Mouse (Mus musculus): ENCODE data around the gene Aqp8. TPM values are rescaled to one million over a fixed set of nuclear protein-coding genes. Genes with fewer than 3 reads are reported as not detected.
A peak's percentile ranks its signal among the peaks of the same experiment; 100 is the strongest.

Gene Aqp8
- polyA plus RNA-seq, 1 experiment from 2014 or later = 5.2 TPM

GRCm38 (mm10) chr7:123500239-123501219, 38.4 kb downstream of the Aqp8 start, which contains the start of gene Zkscan2:
Gene Zkscan2, minus strand, starts transcription at chr7:123500449.
- ATAC-seq (replicated peaks; ENCODE audit: insufficient number of reproducible peaks, low FRiP score, low TSS enrichment) = peak; percentile 83
- Histone ChIP-seq H3K4me1 (ENCODE audit: control insufficient read depth, insufficient read depth, low read length) (no peaks in the 10 kb centered on the region), H3K27me3 (ENCODE audit: control insufficient read depth, insufficient read depth, low read length) (no peaks in the 10 kb centered on the region), H3K9me3 (replicated peaks; ENCODE audit: control insufficient read depth, low read length) (no peaks in the 10 kb centered on the region), H3K9ac (ENCODE audit: low read depth, low read length) (peak within 1 kb of the TSS; percentile 66), H3K4me2 (peak within 1 kb of the TSS; percentile 64), H3K36me3 (ENCODE audit: control insufficient read depth, insufficient read depth, low read length) (no peaks in the 10 kb centered on the region), H3K4me3 (ENCODE audit: low read depth, low read length) (peak within 1 kb of the TSS; percentile 62), H3K27ac (ENCODE audit: low read depth, low read length) (no peak within 1 kb of the TSS)
- WGBS (ENCODE audit: insufficient replicate concordance) = 1% methylated on average over 71 of the region's 71 CpGs

GRCm38 (mm10) chr7:123503358-123503757, 41.3 kb downstream of the Aqp8 start:
- no peak for ATAC-seq (replicated peaks; ENCODE audit: insufficient number of reproducible peaks, low FRiP score, low TSS enrichment)
- Histone ChIP-seq H3K9me3 (replicated peaks; ENCODE audit: control insufficient read depth, low read length) (no peaks in the 10 kb centered on the region; the same call in 1 of the 2 replicates), H3K4me1 (ENCODE audit: control insufficient read depth, insufficient read depth, low read length) (no peaks in the 10 kb centered on the region), H3K4me3 (ENCODE audit: low read depth, low read length) (no peak overlapping the region), H3K36me3 (ENCODE audit: control insufficient read depth, insufficient read depth, low read length) (no peaks in the 10 kb centered on the region), H3K27ac (ENCODE audit: low read depth, low read length) (no peak overlapping the region), H3K27me3 (ENCODE audit: control insufficient read depth, insufficient read depth, low read length) (no peaks in the 10 kb centered on the region), H3K9ac (ENCODE audit: low read depth, low read length) (no peak overlapping the region), H3K4me2 (no peak overlapping the region)
- WGBS (ENCODE audit: insufficient replicate concordance) = 25% methylated on average over 1 of the region's 1 CpGs

DNA sequence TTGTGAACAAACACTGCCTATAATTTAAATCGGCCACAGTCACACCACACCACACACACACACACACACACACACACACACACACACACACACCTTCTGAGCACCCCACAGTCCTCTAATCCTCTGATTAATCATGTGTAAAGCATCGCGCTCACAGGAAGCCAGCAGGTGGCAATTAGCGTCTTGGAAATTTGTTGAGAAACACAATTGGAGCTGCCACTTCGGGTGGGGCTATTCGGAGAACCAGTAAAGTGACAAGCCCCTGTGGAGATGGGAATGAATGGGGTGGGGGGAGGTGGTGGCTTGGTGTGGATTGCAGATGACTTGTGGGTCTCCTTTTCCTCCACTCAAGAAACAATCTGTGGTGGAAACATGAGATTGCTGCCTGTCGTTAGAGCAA, 45.9 kb downstream of the Aqp8 start:
- WGBS (ENCODE audit: insufficient replicate concordance) = 79% methylated on average over 7 of the region's 7 CpGs
- Histone ChIP-seq H3K36me3 (ENCODE audit: control insufficient read depth, insufficient read depth, low read length) (no peaks in the 10 kb centered on the region), H3K4me1 (ENCODE audit: control insufficient read depth, insufficient read depth, low read length) (no peaks in the 10 kb centered on the region), H3K27ac (ENCODE audit: low read depth, low read length) (no peak overlapping the region), H3K4me3 (ENCODE audit: low read depth, low read length) (no peak overlapping the region), H3K27me3 (ENCODE audit: control insufficient read depth, insufficient read depth, low read length) (no peaks in the 10 kb centered on the region), H3K9me3 (replicated peaks; ENCODE audit: control insufficient read depth, low read length) (no peaks in the 10 kb centered on the region; the same call in 1 of the 2 replicates), H3K9ac (ENCODE audit: low read depth, low read length) (no peak overlapping the region), H3K4me2 (no peak overlapping the region)
- no peak for ATAC-seq (replicated peaks; ENCODE audit: insufficient number of reproducible peaks, low FRiP score, low TSS enrichment)

Other genes starting within 250 kb of the Aqp8 start
- 0.42 TPM in 1 of 2 replicates, not detected in the other for gene Slc5a11, start 247.5 kb upstream of the Aqp8 start, polyA plus RNA-seq (2014; fragmentation: Nextera tagmentation; extraction: Ambion mirVana)
- gene Lcmt1, start 92.5 kb upstream of the Aqp8 start, polyA plus RNA-seq (2014; fragmentation: Nextera tagmentation; extraction: Ambion mirVana) = 40.6 and 47.4 TPM in 2 replicates
- 21.1 and 23.0 TPM in 2 replicates for gene Arhgap17, start 92.4 kb upstream of the Aqp8 start, polyA plus RNA-seq (2014; fragmentation: Nextera tagmentation; extraction: Ambion mirVana)
- 4.4 and 4.8 TPM in 2 replicates for gene Zkscan2, start 38.2 kb downstream of the Aqp8 start, polyA plus RNA-seq (2014; fragmentation: Nextera tagmentation; extraction: Ambion mirVana)